Mouse (Mus musculus) neutrophil, adult 5-6 weeks (primary cell): ENCODE results near the gene Chac2. TPM values are rescaled to one million over a fixed set of nuclear protein-coding genes. Genes with fewer than 3 reads are reported as not detected.
"Not testable (repeated sequence)": the region's sequence is repeated elsewhere in the genome, so short reads cannot be mapped to it uniquely, and the experiment has no call there.

Experiments
- ATAC-seq: fragments of 151-379, 151-347 bp; 2 replicates; pipeline ENCODE4 v1.8.0; 2017; ENCODE audit warnings: mild to moderate bottlenecking, moderate TSS enrichment; ENCODE audit not compliant: insufficient number of reproducible peaks, poor library complexity, low FRiP score, severe bottlenecking; ENCODE audit errors: extremely low read depth
- total RNA-seq: library from RNA; stranded (forward); fragments of 200-1000 nt; gene quantifications from 2 replicates; pipeline ENCODE4 v1.2.3, GENCODE M21; 2017

Chac2 gene
- total RNA-seq: 5.5 and 9.1 TPM in 2 replicates

GRCm38 (mm10) chr11:30985877-30986624 lies at the start of gene Chac2:
TSS of gene Chac2 (minus strand) at chr11:30986350.
- peak; percentile 95 for ATAC-seq

- ATAC-seq: no peak
Observed at GRCm38 (mm10) chr11:31034958-31035357, 48.8 kb upstream of the Chac2 start.

- ATAC-seq: not testable (repeated sequence)
Observed at GRCm38 (mm10) chr11:31017466-31017865, 31.3 kb upstream of the Chac2 start.

- not testable (repeated sequence) for ATAC-seq
Observed at GRCm38 (mm10) chr11:31009668-31010067, 23.5 kb upstream of the Chac2 start.

GRCm38 (mm10) chr11:31001169-31001908 lies 15.2 kb upstream of the Chac2 start:
- ATAC-seq: no peak

GRCm38 (mm10) chr11:31000028-31000427 lies 13.9 kb upstream of the Chac2 start:
- ATAC-seq: peak; percentile 69; the same call in 1 of the 2 replicates

GRCm38 (mm10) chr11:30998704-30999103 lies 12.6 kb upstream of the Chac2 start:
- no peak for ATAC-seq

- ATAC-seq: no peak
Observed at GRCm38 (mm10) chr11:30998199-30998598, 12.0 kb upstream of the Chac2 start.

GRCm38 (mm10) chr11:30996670-30997069 lies 10.5 kb upstream of the Chac2 start:
- peak; percentile 48; the same call in 1 of the 2 replicates for ATAC-seq

GRCm38 (mm10) chr11:30986625-30987017 lies 471 bp upstream of the Chac2 start:
- no peak for ATAC-seq

- ATAC-seq: no peak
Observed at GRCm38 (mm10) chr11:30985237-30985636, 913 bp downstream of the Chac2 start.

- ATAC-seq: peak; percentile 99
Observed at GRCm38 (mm10) chr11:30954279-30954725, 31.8 kb downstream of the Chac2 start, which contains the start of gene Erlec1. TSS of gene Erlec1 (minus strand) at chr11:30954335.

GRCm38 (mm10) chr11:30953469-30954154 lies 32.5 kb downstream of the Chac2 start:
- ATAC-seq: peak; percentile 37; the same call in 1 of the 2 replicates

GRCm38 (mm10) chr11:30952829-30953228 lies 33.3 kb downstream of the Chac2 start:
- no peak for ATAC-seq

- ATAC-seq: no peak
Observed at GRCm38 (mm10) chr11:30943522-30943921, 42.6 kb downstream of the Chac2 start.

GRCm38 (mm10) chr11:30928498-30928897 lies 57.7 kb downstream of the Chac2 start:
- ATAC-seq: no peak

GRCm38 (mm10) chr11:30928079-30928478 lies 58.1 kb downstream of the Chac2 start:
- ATAC-seq: no peak
